In the genomic region with DNA sequence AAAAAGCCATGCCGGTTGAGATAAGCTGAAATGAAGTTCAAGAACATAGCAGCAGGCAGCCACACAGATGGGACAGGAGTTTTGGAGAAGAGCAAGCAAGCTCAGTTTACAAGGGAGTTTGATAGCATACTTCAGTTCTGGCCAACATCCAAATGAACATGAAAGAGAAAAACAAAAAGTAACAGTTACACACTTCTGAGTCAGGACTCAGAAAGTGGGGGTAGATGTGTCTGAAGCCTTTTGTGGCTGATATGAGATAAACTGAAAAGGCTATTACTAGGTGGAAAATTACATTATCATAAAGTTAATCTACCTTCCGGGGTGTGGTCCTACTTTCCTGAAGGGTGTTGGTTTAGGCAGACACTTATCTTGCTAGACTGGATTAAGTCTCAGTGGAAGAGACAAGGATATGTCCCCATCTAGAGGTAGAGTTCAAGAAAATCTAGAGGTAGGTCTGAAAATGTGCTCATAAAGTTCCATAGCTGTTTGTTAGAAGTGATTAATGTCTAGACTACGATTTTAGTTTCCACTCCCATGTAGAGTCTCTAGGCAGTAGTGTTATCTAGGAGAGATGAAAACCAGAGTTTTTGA, we compare ENCODE assay signal across 21 mouse cellular contexts.
"Had no signal": no experiment of that assay in that cellular context is flagged by ENCODE, and none has a peak within 500 bp of the region (broad histone marks: within the 10 kb centered on the region; RNA-seq: fewer than 3 reads in every experiment).

No protein-coding gene starts in this region.

- ATAC-seq: liver, postnatal 0 days had no signal

- H3K4me1 ChIP-seq: limb, embryonic 12.5 days; limb, embryonic 15.5 days had no signal

- H3K4me2 ChIP-seq: limb, embryonic 12.5 days; limb, embryonic 15.5 days; liver, embryonic 11.5 days; lung, embryonic 14.5 days; midbrain, embryonic 11.5 days had no signal

- H3K9ac ChIP-seq: limb, embryonic 12.5 days; limb, embryonic 15.5 days; liver, embryonic 14.5 days; liver, postnatal 0 days; lung, embryonic 14.5 days had no signal

- H3K9me3 ChIP-seq: limb, embryonic 12.5 days; limb, embryonic 15.5 days had no signal

- H3K27me3 ChIP-seq: limb, embryonic 12.5 days; limb, embryonic 15.5 days had no signal

- H3K36me3 ChIP-seq: limb, embryonic 12.5 days; limb, embryonic 15.5 days had no signal

- H3K4me3 ChIP-seq: layer of hippocampus, adult 2 months; left cerebral cortex, adult 2 months; limb, embryonic 12.5 days; limb, embryonic 15.5 days had no signal

- H3K27ac ChIP-seq: layer of hippocampus, adult 2 months; left cerebral cortex, adult 2 months; limb, embryonic 12.5 days; limb, embryonic 15.5 days; liver, embryonic 14.5 days had no signal

- DNase-seq: kidney, adult 11 months; kidney, adult 9 months; kidney, postnatal 25 days; layer of hippocampus, adult 9-11 months; layer of hippocampus, postnatal 36 days; left cerebral cortex, postnatal 4 days; liver, postnatal 0 days; lung, embryonic 14.5 days; lung, postnatal 14 days; lung, postnatal 4 days; midbrain, embryonic 14.5 days; right cerebral cortex, postnatal 14 days; right cerebral cortex, postnatal 4 days; thymus, postnatal 36 days had no signal
